Mouse (Mus musculus): ENCODE measurements around the gene Fcer1g.

DNA sequence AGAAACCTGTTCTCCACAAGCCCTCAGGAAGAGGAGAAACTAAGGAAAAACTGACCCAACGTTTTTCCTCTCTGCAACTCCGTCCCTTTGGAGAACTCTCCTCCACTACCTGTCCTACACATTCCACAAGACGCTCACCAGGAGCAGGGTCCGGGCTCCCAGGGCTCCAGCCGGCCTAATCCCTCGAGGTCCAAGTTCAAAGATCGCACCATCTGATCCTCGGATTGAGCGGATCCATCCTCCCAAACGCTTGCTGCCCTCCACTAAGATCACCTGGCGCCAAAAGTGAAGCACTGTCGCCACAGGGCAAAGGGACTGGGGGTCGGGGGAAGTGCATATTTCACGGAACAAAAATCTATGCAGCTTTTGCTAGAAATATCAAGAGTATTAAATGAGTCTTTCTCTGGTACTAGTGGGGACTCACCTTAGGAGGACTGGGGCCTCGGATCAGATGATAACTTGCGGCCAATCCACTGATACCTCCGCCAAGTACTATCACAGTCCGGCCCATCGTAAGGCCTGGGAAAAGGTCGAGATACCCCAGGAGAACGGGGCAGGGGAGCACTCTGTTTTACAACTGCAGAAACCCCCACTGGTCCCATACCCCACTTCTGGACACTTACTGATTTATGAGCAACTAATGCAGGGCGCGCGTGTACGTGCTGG is 46.2 kb upstream of the Fcer1g start:
- TF ChIP-seq CTCF (IDR thresholded peaks at IDR 0.05) (no peak), POLR2A (IDR thresholded peaks at IDR 0.05; ENCODE audit: insufficient read depth, low read depth, low read length) (no peak), EP300 (IDR thresholded peaks at IDR 0.05; ENCODE audit: insufficient read depth, low read depth, low read length) (no peak)

Measured in heart, adult 2 months (tissue).